In genomic region chr13:24105340-24105669, GRCm38 (mm10) we compare ENCODE assay signal across 14 mouse cellular contexts.
DNase-seq lines count a peak whose midpoint lies in the region; ATAC-seq and TF ChIP-seq lines count a peak whose summit lies in the region.
"Had no signal": no experiment of that assay in that cellular context is flagged by ENCODE, and none has a peak within 500 bp of the region (broad histone marks: within the 10 kb centered on the region; RNA-seq: fewer than 3 reads in every experiment).

No protein-coding gene starts in this region.

- no peak for ATAC-seq in midbrain, embryonic 13.5 days
- ATAC-seq: intestine, postnatal 0 days had no signal

- H3K27me3 ChIP-seq in midbrain, embryonic 13.5 days: no peaks in the 10 kb centered on the region
- no peaks in the 10 kb centered on the region for H3K27me3 ChIP-seq in midbrain, embryonic 10.5 days (ENCODE audit: low read depth, poor library complexity, severe bottlenecking)
- H3K27me3 ChIP-seq: embryonic facial prominence, embryonic 13.5 days; hindbrain, embryonic 15.5 days had no signal

- H3K4me2 ChIP-seq in midbrain, embryonic 13.5 days (replicated peaks): no peak overlapping the region
- H3K4me2 ChIP-seq: embryonic facial prominence, embryonic 13.5 days; hindbrain, embryonic 15.5 days had no signal

- H3K9me3 ChIP-seq in midbrain, embryonic 13.5 days: no peaks in the 10 kb centered on the region
- H3K9me3 ChIP-seq in midbrain, embryonic 10.5 days (replicated peaks): no peaks in the 10 kb centered on the region
- H3K9me3 ChIP-seq: embryonic facial prominence, embryonic 13.5 days; hindbrain, embryonic 15.5 days had no signal

- no peak overlapping the region for H3K9ac ChIP-seq in midbrain, embryonic 13.5 days (replicated peaks)
- H3K9ac ChIP-seq: embryonic facial prominence, embryonic 13.5 days; hindbrain, embryonic 15.5 days; liver, embryonic 14.5 days had no signal

- H3K4me3 ChIP-seq in midbrain, embryonic 13.5 days (replicated peaks): no peak overlapping the region
- H3K4me3 ChIP-seq in midbrain, embryonic 10.5 days: no peak overlapping the region
- no peak overlapping the region for H3K4me3 ChIP-seq in embryonic fibroblast, embryonic 13.5 days (ENCODE audit: insufficient read depth, low read length)
- H3K4me3 ChIP-seq: embryonic facial prominence, embryonic 13.5 days; hindbrain, embryonic 15.5 days had no signal

- H3K4me1 ChIP-seq in midbrain, embryonic 13.5 days (replicated peaks): peaks cover 13% of the 10 kb centered on the region
- H3K4me1 ChIP-seq in midbrain, embryonic 10.5 days: 0 out of 2 replicates have a peak, but pooled peaks cover 3% of the 10 kb centered on the region
- H3K4me1 ChIP-seq in embryonic fibroblast, embryonic 13.5 days (ENCODE audit: control insufficient read depth, insufficient read depth, low read length): peaks cover 11% of the 10 kb centered on the region

- peak; percentile 58 for DNase-seq in adrenal gland, adult 2 months
- DNase-seq in adrenal gland, adult 18-20 months (ENCODE audit: low spot score in 2 of 2): no peak
- DNase-seq in midbrain, embryonic 10.5 days (ENCODE audit: low spot score): no peak
- DNase-seq in mesoderm, embryonic 11.5 days (ENCODE audit: low read depth, low spot score): peak; percentile 8
- DNase-seq in cerebellum, adult 8-10 months: no peak
- no peak for DNase-seq in right cerebral cortex, postnatal 36 days (ENCODE audit: low spot score in 2 of 2)
- DNase-seq: heart, postnatal 10 days; kidney, postnatal 10 days had no signal

- WGBS in midbrain, embryonic 13.5 days: 73% methylated on average over 1 of the region's 1 CpGs
- 80% methylated on average over 1 of the region's 1 CpGs for WGBS in midbrain, embryonic 10.5 days

- H3K36me3 ChIP-seq in midbrain, embryonic 13.5 days: no peaks in the 10 kb centered on the region
- no peaks in the 10 kb centered on the region for H3K36me3 ChIP-seq in midbrain, embryonic 10.5 days
- H3K36me3 ChIP-seq: hindbrain, embryonic 15.5 days had no signal

- no peak for TF ChIP-seq CTCF in embryonic fibroblast, embryonic 13.5 days (IDR thresholded peaks at IDR 0.05; ENCODE audit: borderline replicate concordance, insufficient read depth, low read length)

- 0 out of 2 replicates have a peak overlapping the region, but pooled peaks have one; percentile 36 for H3K27ac ChIP-seq in midbrain, embryonic 13.5 days
- no peak overlapping the region for H3K27ac ChIP-seq in midbrain, embryonic 10.5 days (replicated peaks)
- peak overlapping the region; percentile 35; the same call in 1 of the 2 replicates for H3K27ac ChIP-seq in embryonic fibroblast, embryonic 13.5 days (ENCODE audit: insufficient read depth, low read length)
- H3K27ac ChIP-seq: embryonic facial prominence, embryonic 13.5 days; hindbrain, embryonic 15.5 days; liver, embryonic 14.5 days had no signal

- no peak for TF ChIP-seq POLR2A in embryonic fibroblast, embryonic 13.5 days (IDR thresholded peaks at IDR 0.05; ENCODE audit: low read depth, low read length)

Comparison
In these comparisons a context has a peak if more than half of its experiments do, and no peak if none do; other contexts are left out.
1. DNase-seq: peak in adrenal gland, adult 2 months (single experiment) and mesoderm, embryonic 11.5 days (single experiment); none in adrenal gland, adult 18-20 months (0 of 2), midbrain, embryonic 10.5 days (single experiment), cerebellum, adult 8-10 months (single experiment) and right cerebral cortex, postnatal 36 days (0 of 2).